Mouse (Mus musculus) liver, postnatal 0 days (tissue): Measurements from ENCODE around the gene Mpdu1. TPM values are rescaled to one million over a fixed set of nuclear protein-coding genes. Genes with fewer than 3 reads are reported as not detected.
"Not testable (repeated sequence)": the region's sequence is repeated elsewhere in the genome, so short reads cannot be mapped to it uniquely, and the experiment has no call there.

ENCODE experiments used
- ATAC-seq: fragments of 200-750 bp; cut with Nextera tagmentation; 2 replicates; pipeline ENCODE4 v1.8.0; 2017; ENCODE audit warnings: mild to moderate bottlenecking, moderate library complexity
- DNase-seq: peaks from one replicate; pipeline ENCODE4 v3.0.0-alpha.2; 2016
- H3K27ac ChIP-seq: fragments of 300-500 bp; sonication (generic); 2 replicates; pipeline ENCODE4 v1.5.1; 2014; ENCODE audit warnings: antibody characterized with exemption, moderate library complexity, mild to moderate bottlenecking, low read depth
- H3K27me3 ChIP-seq: fragments of 300-500 bp; sonication (generic); 2 replicates; pipeline ENCODE4 v1.6.1; 2014; ENCODE audit warnings: low read length, control low read depth, mixed read lengths; ENCODE audit not compliant: insufficient read depth
- H3K36me3 ChIP-seq: fragments of 300-500 bp; sonication (generic); replicated peaks from 2 replicates; pipeline ENCODE4 v1.6.1; 2014; ENCODE audit warnings: mild to moderate bottlenecking, control low read depth, low read length, moderate library complexity, mixed read lengths; ENCODE audit not compliant: insufficient read depth
- H3K4me1 ChIP-seq: fragments of 300-500 bp; sonication (generic); 2 replicates; pipeline ENCODE4 v1.6.1; 2014; ENCODE audit warnings: antibody characterized with exemption, mild to moderate bottlenecking, control low read depth; ENCODE audit not compliant: insufficient read depth
- H3K4me2 ChIP-seq: fragments of 300-500 bp; sonication (generic); 2 replicates; pipeline ENCODE4 v1.6.1; 2014; ENCODE audit warnings: low read depth, mild to moderate bottlenecking, low read length, moderate library complexity, mixed read lengths
- H3K4me3 ChIP-seq: fragments of 300-500 bp; sonication (generic); 2 replicates; pipeline ENCODE4 v1.5.1; 2014; ENCODE audit warnings: low read depth, low read length
- H3K9ac ChIP-seq: fragments of 300-500 bp; sonication (generic); replicated peaks from 2 replicates; pipeline ENCODE4 v1.6.1; 2014; ENCODE audit warnings: mild to moderate bottlenecking, moderate library complexity
- H3K9me3 ChIP-seq: fragments of 300-500 bp; sonication (generic); 2 replicates; pipeline ENCODE4 v1.6.1; 2016; ENCODE audit warnings: mild to moderate bottlenecking, control low read depth, low read length, mixed read lengths
- CTCF ChIP-seq: sonication (generic); IDR thresholded peaks from 2 replicates; pipeline ENCODE4 v1.5.1; 2016; ENCODE audit warnings: antibody characterized with exemption, low read depth
- EP300 ChIP-seq: IDR thresholded peaks from 2 replicates; pipeline ENCODE4 v1.6.1; 2016; ENCODE audit warnings: antibody characterized with exemption, low read depth, mild to moderate bottlenecking
- WGBS: fragments of 180-500 bp; shearing (Covaris S2); extraction: QIAGEN DNeasy Blood & Tissue Kit; methylation state at CpG from one replicate; pipeline ENCODE4 v1.1.7; 2014; ENCODE audit not compliant: insufficient replicate concordance; 5-methylcytosine and 5-hydroxymethylcytosine counted together
- polyA plus RNA-seq: library from polyadenylated mRNA; unstranded; fragments of >200 nt; fragmentation: Nextera tagmentation; extraction: Ambion mirVana; gene quantifications from 2 replicates; pipeline ENCODE4 v1.2.1, GENCODE M21; 2015

Gene Mpdu1
- polyA plus RNA-seq, 1 experiment from 2014 or later: 41.0 TPM

GRCm38 (mm10) chr11:69707480-69707847 lies 45.0 kb upstream of the Mpdu1 start:
- WGBS: 84% methylated on average over 4 of the region's 4 CpGs
- no peaks in the 10 kb centered on the region for H3K9me3 ChIP-seq
- H3K4me1 ChIP-seq: peaks cover 15% of the 10 kb centered on the region; the same call in 1 of the 2 replicates
- no peak overlapping the region for H3K27ac ChIP-seq
- no peaks in the 10 kb centered on the region for H3K27me3 ChIP-seq
- ATAC-seq (no peak), DNase-seq (no peak)
- H3K4me2 ChIP-seq: no peak overlapping the region
- no peak for TF ChIP-seq CTCF
- TF ChIP-seq EP300: no peak
- H3K36me3 ChIP-seq: no peaks in the 10 kb centered on the region
- no peak overlapping the region for H3K4me3 ChIP-seq
- no peak overlapping the region for H3K9ac ChIP-seq

DNA sequence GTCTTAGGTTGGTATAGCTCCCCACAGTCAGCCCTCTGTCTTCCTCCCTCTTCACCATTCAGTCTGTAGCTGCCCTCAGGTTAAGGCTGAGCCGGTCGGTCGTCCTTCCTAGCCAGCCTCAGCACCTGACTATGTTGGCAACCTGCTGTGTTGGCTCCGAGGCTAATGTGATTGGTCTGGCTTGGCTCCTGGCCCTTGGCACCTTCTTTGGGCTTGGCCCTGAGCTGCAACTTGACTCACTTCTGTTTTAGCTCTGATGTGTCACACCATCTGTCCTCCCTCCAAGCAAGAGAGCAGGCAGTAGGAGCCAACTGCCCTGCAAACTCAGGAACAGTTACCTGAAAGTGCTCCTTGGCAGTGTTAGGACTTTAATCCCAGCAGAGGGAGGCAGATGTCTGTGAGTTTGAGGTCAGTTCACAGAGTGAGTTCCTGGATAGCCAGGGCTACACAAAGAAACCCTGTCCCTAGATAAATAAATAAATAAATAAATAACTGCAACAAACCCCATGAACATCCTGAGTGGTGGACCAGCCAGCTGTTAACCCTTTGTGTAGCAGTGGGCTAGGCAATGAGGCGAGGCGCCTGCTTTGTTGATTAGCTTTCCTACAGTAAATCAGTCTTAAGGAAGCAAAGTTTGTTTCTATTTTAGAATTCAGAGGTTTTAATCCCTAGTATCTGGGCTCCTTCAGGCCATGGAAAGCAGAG lies 44.5 kb upstream of the Mpdu1 start:
- WGBS: 67% methylated on average over 6 of the region's 6 CpGs
- no peak overlapping the region; the same call in 1 of the 2 replicates for H3K9ac ChIP-seq
- ATAC-seq (0 out of 2 replicates have a peak, but pooled peaks have one; percentile 27), DNase-seq (no peak)
- H3K4me1 ChIP-seq: peaks cover 15% of the 10 kb centered on the region; the same call in 1 of the 2 replicates
- no peak overlapping the region for H3K4me2 ChIP-seq
- no peaks in the 10 kb centered on the region for H3K36me3 ChIP-seq
- no peak overlapping the region for H3K27ac ChIP-seq
- H3K9me3 ChIP-seq: no peaks in the 10 kb centered on the region
- H3K27me3 ChIP-seq: no peaks in the 10 kb centered on the region
- TF ChIP-seq CTCF (peak; percentile 15; the same call in 1 of the 2 replicates), EP300 (no peak)
- H3K4me3 ChIP-seq: no peak overlapping the region

GRCm38 (mm10) chr11:69704613-69705010 lies 42.2 kb upstream of the Mpdu1 start:
- no peaks in the 10 kb centered on the region for H3K27me3 ChIP-seq
- H3K4me2 ChIP-seq: no peak overlapping the region
- ATAC-seq: no peak
- no peaks in the 10 kb centered on the region for H3K9me3 ChIP-seq
- DNase-seq: no peak
- no peaks in the 10 kb centered on the region for H3K36me3 ChIP-seq
- TF ChIP-seq CTCF (no peak), EP300 (no peak)
- H3K4me3 ChIP-seq: no peak overlapping the region
- H3K4me1 ChIP-seq: peaks cover 6% of the 10 kb centered on the region; the same call in 1 of the 2 replicates
- H3K9ac ChIP-seq: no peak overlapping the region
- WGBS: 29% methylated on average over 2 of the region's 2 CpGs
- H3K27ac ChIP-seq: no peak overlapping the region

DNA sequence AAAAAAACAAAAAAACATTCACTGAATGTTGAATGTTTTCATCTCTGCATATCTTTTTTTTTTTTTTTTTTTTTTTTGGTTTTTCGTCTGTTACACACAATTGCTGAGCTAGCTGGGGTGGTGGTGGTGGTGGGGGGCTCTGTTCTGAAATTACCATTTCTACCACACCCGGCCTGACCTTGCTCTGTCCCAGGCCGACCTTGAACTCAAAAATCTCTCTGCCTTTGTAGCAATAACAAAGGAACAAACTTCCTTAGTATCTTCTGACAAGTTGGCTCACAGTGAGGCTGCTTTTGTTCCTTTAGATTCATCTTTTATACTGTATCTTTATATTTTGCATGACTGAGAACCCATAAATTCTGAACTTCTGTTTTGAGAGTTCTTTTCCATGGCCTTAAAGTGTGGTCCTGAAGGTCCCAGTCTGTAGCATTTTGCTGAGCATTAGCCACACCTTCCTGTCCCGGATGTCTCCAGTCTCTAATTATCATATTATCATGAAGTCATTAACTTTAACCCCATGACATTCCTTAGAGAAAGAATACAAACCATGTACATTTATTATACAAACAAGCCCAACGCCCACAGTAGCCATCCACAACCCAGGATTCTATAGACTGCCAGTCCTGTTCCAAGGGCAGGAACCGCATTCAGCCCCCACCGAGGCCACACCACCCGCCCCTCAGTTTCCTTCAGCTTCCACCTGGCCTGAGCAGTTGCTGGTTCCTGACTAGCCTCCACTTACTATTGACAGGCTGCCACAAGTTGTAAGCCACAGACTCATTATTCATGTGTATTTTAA lies 41.6 kb upstream of the Mpdu1 start:
- no peak for ATAC-seq
- TF ChIP-seq EP300: no peak
- 60% methylated on average over 8 of the region's 8 CpGs for WGBS
- H3K27ac ChIP-seq: no peak overlapping the region
- no peak for DNase-seq
- H3K9ac ChIP-seq: no peak overlapping the region
- H3K4me1 ChIP-seq: peaks cover 6% of the 10 kb centered on the region; the same call in 1 of the 2 replicates
- H3K36me3 ChIP-seq: no peaks in the 10 kb centered on the region
- no peak overlapping the region for H3K4me2 ChIP-seq
- no peaks in the 10 kb centered on the region for H3K27me3 ChIP-seq
- H3K9me3 ChIP-seq: no peaks in the 10 kb centered on the region
- H3K4me3 ChIP-seq: no peak overlapping the region

GRCm38 (mm10) chr11:69703381-69703780 lies 40.9 kb upstream of the Mpdu1 start:
- H3K9me3 ChIP-seq, DNase-seq, H3K27me3 ChIP-seq, H3K4me3 ChIP-seq, H3K4me2 ChIP-seq, H3K36me3 ChIP-seq, ATAC-seq, H3K4me1 ChIP-seq, H3K27ac ChIP-seq, H3K9ac ChIP-seq: not testable (repeated sequence)
- 65% methylated on average over 2 of the region's 3 CpGs for WGBS

DNA sequence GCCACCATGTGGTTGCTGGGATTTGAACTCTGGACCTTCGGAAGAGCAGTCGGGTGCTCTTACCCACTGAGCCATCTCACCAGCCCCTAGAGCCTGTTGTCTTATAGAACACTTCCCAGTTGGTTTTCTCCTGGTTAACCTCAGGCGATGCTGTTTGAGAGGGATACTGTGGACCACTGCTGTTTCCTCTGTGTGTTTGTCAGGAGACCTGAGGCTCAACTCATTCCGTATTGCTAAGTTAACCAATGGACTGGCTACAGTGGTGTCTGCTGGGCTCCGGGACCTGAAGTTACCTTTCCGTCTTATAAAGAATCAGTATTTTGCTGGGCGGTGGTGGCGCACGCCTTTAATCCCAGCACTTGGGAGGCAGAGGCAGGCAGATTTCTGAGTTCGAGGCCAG lies 40.4 kb upstream of the Mpdu1 start:
- not testable (repeated sequence) for H3K27ac ChIP-seq, DNase-seq, H3K4me1 ChIP-seq, ATAC-seq, H3K4me3 ChIP-seq, H3K36me3 ChIP-seq, H3K27me3 ChIP-seq, H3K9me3 ChIP-seq, H3K4me2 ChIP-seq, H3K9ac ChIP-seq
- 91% methylated on average over 10 of the region's 10 CpGs for WGBS
